Mouse (Mus musculus) forebrain, embryonic 15.5 days (tissue): ENCODE results near the gene Hps5. TPM values are rescaled to one million over a fixed set of nuclear protein-coding genes. Genes with fewer than 3 reads are reported as not detected.
A peak's percentile ranks its signal among the peaks of the same experiment; 100 is the strongest.

Source experiments
- ATAC-seq: fragments of 200-750 bp; cut with Nextera tagmentation; replicated peaks from 2 replicates; pipeline ENCODE4 v1.8.0; 2017; ENCODE audit warnings: mild to moderate bottlenecking, moderate TSS enrichment, moderate library complexity
- H3K27ac ChIP-seq: fragments of 300-500 bp; sonication (generic); replicated peaks from 2 replicates; pipeline ENCODE4 v1.5.1; 2015; ENCODE audit warnings: mild to moderate bottlenecking, inconsistent platforms
- H3K27me3 ChIP-seq: fragments of 300-500 bp; sonication (generic); 2 replicates; pipeline ENCODE4 v1.6.1; 2015; ENCODE audit warnings: inconsistent platforms
- H3K36me3 ChIP-seq: fragments of 300-500 bp; sonication (generic); 2 replicates; pipeline ENCODE4 v1.6.1; 2015; ENCODE audit warnings: mild to moderate bottlenecking, inconsistent platforms
- H3K4me1 ChIP-seq: fragments of 300-500 bp; sonication (generic); 2 replicates; pipeline ENCODE4 v1.6.1; 2015; ENCODE audit warnings: inconsistent platforms
- H3K4me2 ChIP-seq: fragments of 300-500 bp; sonication (generic); replicated peaks from 2 replicates; pipeline ENCODE4 v1.6.1; 2015; ENCODE audit warnings: mild to moderate bottlenecking, inconsistent platforms
- H3K4me3 ChIP-seq: fragments of 300-500 bp; sonication (generic); 2 replicates; pipeline ENCODE4 v1.5.1; 2015; ENCODE audit warnings: mild to moderate bottlenecking, inconsistent platforms
- H3K9ac ChIP-seq: fragments of 300-500 bp; sonication (generic); replicated peaks from 2 replicates; pipeline ENCODE4 v1.6.1; 2015; ENCODE audit warnings: mild to moderate bottlenecking, inconsistent platforms
- H3K9me3 ChIP-seq: fragments of 300-500 bp; sonication (generic); 2 replicates; pipeline ENCODE4 v1.6.1; 2016; ENCODE audit warnings: inconsistent platforms
- WGBS: fragments of 180-500 bp; shearing (Covaris S2); methylation state at CpG from one replicate; pipeline ENCODE4 v1.1.7; 2015; ENCODE audit warnings: mixed read lengths; 5-methylcytosine and 5-hydroxymethylcytosine counted together
- polyA plus RNA-seq: library from polyadenylated mRNA; unstranded; fragments of >200 nt; fragmentation: Nextera tagmentation; extraction: Ambion mirVana; gene quantifications from 2 replicates; pipeline ENCODE4 v1.2.1, GENCODE M21; 2015

Hps5 gene
- polyA plus RNA-seq, 1 experiment from 2014 or later: 15.1 TPM

GRCm38 (mm10) chr7:46723354-46723753 is 72.5 kb downstream of the Hps5 start:
- Histone ChIP-seq H3K4me1 (peaks cover 6% of the 10 kb centered on the region; the same call in 1 of the 2 replicates), H3K4me3 (no peak overlapping the region), H3K27me3 (no peaks in the 10 kb centered on the region), H3K36me3 (no peaks in the 10 kb centered on the region), H3K9me3 (no peaks in the 10 kb centered on the region), H3K27ac (no peak overlapping the region), H3K9ac (no peak overlapping the region), H3K4me2 (no peak overlapping the region)
- WGBS: 96% methylated on average over 6 of the region's 6 CpGs
- ATAC-seq: no peak

GRCm38 (mm10) chr7:46720460-46720859 is 75.4 kb downstream of the Hps5 start:
- Histone ChIP-seq H3K4me3 (no peak overlapping the region), H3K27me3 (no peaks in the 10 kb centered on the region), H3K9me3 (no peaks in the 10 kb centered on the region), H3K9ac (no peak overlapping the region), H3K4me2 (no peak overlapping the region), H3K27ac (peak overlapping the region; percentile 48; the same call in 1 of the 2 replicates), H3K4me1 (peaks cover 6% of the 10 kb centered on the region; the same call in 1 of the 2 replicates), H3K36me3 (no peaks in the 10 kb centered on the region)
- 0 out of 2 replicates have a peak, but pooled peaks have one; percentile 46 for ATAC-seq
- 58% methylated on average over 9 of the region's 9 CpGs for WGBS

- no peak for ATAC-seq
- Histone ChIP-seq H3K9me3 (no peaks in the 10 kb centered on the region), H3K4me1 (peaks cover 6% of the 10 kb centered on the region; the same call in 1 of the 2 replicates), H3K27ac (no peak overlapping the region), H3K4me2 (no peak overlapping the region), H3K27me3 (no peaks in the 10 kb centered on the region), H3K36me3 (no peaks in the 10 kb centered on the region), H3K4me3 (no peak overlapping the region), H3K9ac (no peak overlapping the region)
- WGBS: 78% methylated on average over 7 of the region's 7 CpGs
Observed at GRCm38 (mm10) chr7:46719526-46719925, 76.3 kb downstream of the Hps5 start.

- Histone ChIP-seq H3K9me3 (no peaks in the 10 kb centered on the region), H3K9ac (no peak overlapping the region), H3K27ac (peak overlapping the region; percentile 41; the same call in 1 of the 2 replicates), H3K4me3 (no peak overlapping the region), H3K36me3 (no peaks in the 10 kb centered on the region), H3K4me1 (peaks cover 6% of the 10 kb centered on the region; the same call in 1 of the 2 replicates), H3K4me2 (no peak overlapping the region), H3K27me3 (no peaks in the 10 kb centered on the region)
- ATAC-seq: peak; percentile 92
- 65% methylated on average over 7 of the region's 7 CpGs for WGBS
Observed at GRCm38 (mm10) chr7:46718591-46719270, 77.1 kb downstream of the Hps5 start.

- WGBS: 56% methylated on average over 5 of the region's 5 CpGs
- Histone ChIP-seq H3K4me3 (no peak overlapping the region), H3K4me1 (peaks cover 6% of the 10 kb centered on the region; the same call in 1 of the 2 replicates)
Observed at GRCm38 (mm10) chr7:46716897-46717296, 79.0 kb downstream of the Hps5 start.

GRCm38 (mm10) chr7:46715600-46715999 is 80.3 kb downstream of the Hps5 start, which contains the start of gene Saa3:
Gene Saa3, minus strand, starts transcription at chr7:46715700.
- no peak for ATAC-seq
- Histone ChIP-seq H3K27me3 (no peaks in the 10 kb centered on the region), H3K4me3 (no peak within 1 kb of the TSS), H3K9ac (no peak within 1 kb of the TSS), H3K4me1 (peaks cover 6% of the 10 kb centered on the region; the same call in 1 of the 2 replicates), H3K4me2 (no peak within 1 kb of the TSS), H3K27ac (no peak within 1 kb of the TSS), H3K9me3 (no peaks in the 10 kb centered on the region), H3K36me3 (no peaks in the 10 kb centered on the region)
- 93% methylated on average over 5 of the region's 5 CpGs for WGBS

More at GRCm38 (mm10) chr7:46716897-46717296, 79.0 kb downstream of the Hps5 start:
- no peak for ATAC-seq
- no peak overlapping the region for H3K27ac ChIP-seq
- no peaks in the 10 kb centered on the region for H3K9me3 ChIP-seq
- no peaks in the 10 kb centered on the region for H3K27me3 ChIP-seq
- no peaks in the 10 kb centered on the region for H3K36me3 ChIP-seq
- no peak overlapping the region for H3K9ac ChIP-seq
- no peak overlapping the region for H3K4me2 ChIP-seq

GRCm38 (mm10) chr7:46714518-46714917 is 81.3 kb downstream of the Hps5 start:
- H3K9me3 ChIP-seq: no peaks in the 10 kb centered on the region
- ATAC-seq: no peak
- no peak overlapping the region for H3K4me3 ChIP-seq
- H3K36me3 ChIP-seq: no peaks in the 10 kb centered on the region
- H3K4me1 ChIP-seq: peaks cover 4% of the 10 kb centered on the region
- no peak overlapping the region for H3K27ac ChIP-seq
- H3K4me2 ChIP-seq: no peak overlapping the region
- H3K27me3 ChIP-seq: no peaks in the 10 kb centered on the region
- no peak overlapping the region for H3K9ac ChIP-seq
- 38% methylated on average over 6 of the region's 6 CpGs for WGBS

- Histone ChIP-seq H3K9me3 (no peaks in the 10 kb centered on the region), H3K9ac (no peak overlapping the region), H3K27ac (no peak overlapping the region), H3K4me1 (peaks cover 11% of the 10 kb centered on the region), H3K4me3 (no peak overlapping the region), H3K4me2 (no peak overlapping the region), H3K36me3 (peaks cover 5% of the 10 kb centered on the region; the same call in 1 of the 2 replicates), H3K27me3 (no peaks in the 10 kb centered on the region)
- 81% methylated on average over 6 of the region's 6 CpGs for WGBS
- no peak for ATAC-seq
Observed at GRCm38 (mm10) chr7:46712250-46712649, 83.6 kb downstream of the Hps5 start.

Other genes with a start within 250 kb of the Hps5 start
- gene Sergef, start 156.3 kb downstream of the Hps5 start, polyA plus RNA-seq: 28.4 and 29.4 TPM in 2 replicates
- 0.46 and 2.9 TPM in 2 replicates for gene Tph1, start 123.5 kb downstream of the Hps5 start, polyA plus RNA-seq
- gene Saal1, start 85.4 kb downstream of the Hps5 start, polyA plus RNA-seq: 19.6 and 22.8 TPM in 2 replicates
- not detected in 2 replicates for gene Saa3, start 80.4 kb downstream of the Hps5 start, polyA plus RNA-seq
- gene Saa4, start 63.5 kb downstream of the Hps5 start, polyA plus RNA-seq: not detected in 2 replicates
- not detected in 2 replicates for gene Saa1, start 53.1 kb downstream of the Hps5 start, polyA plus RNA-seq
- not detected in 2 replicates for gene Saa2, start 44.3 kb downstream of the Hps5 start, polyA plus RNA-seq
- gene Gtf2h1, start within 50 bp of the Hps5 start, polyA plus RNA-seq: 48.8 and 51.5 TPM in 2 replicates
- 744 and 772 TPM in 2 replicates for gene Ldha, start 45.4 kb upstream of the Hps5 start, polyA plus RNA-seq
- not detected in 2 replicates for gene Ldhc, start 65.1 kb upstream of the Hps5 start, polyA plus RNA-seq
- 399 and 413 TPM in 2 replicates for gene Tsg101, start 123.9 kb upstream of the Hps5 start, polyA plus RNA-seq
- gene Uevld, start 162.5 kb upstream of the Hps5 start, polyA plus RNA-seq: 8.1 and 8.9 TPM in 2 replicates
- not detected in 2 replicates for gene Gm9999, start 187.5 kb upstream of the Hps5 start, polyA plus RNA-seq
- gene Spty2d1, start 212.3 kb upstream of the Hps5 start, polyA plus RNA-seq: 11.5 and 12.2 TPM in 2 replicates